11 mouse cellular contexts compared by ENCODE assay signal in the genomic region with DNA sequence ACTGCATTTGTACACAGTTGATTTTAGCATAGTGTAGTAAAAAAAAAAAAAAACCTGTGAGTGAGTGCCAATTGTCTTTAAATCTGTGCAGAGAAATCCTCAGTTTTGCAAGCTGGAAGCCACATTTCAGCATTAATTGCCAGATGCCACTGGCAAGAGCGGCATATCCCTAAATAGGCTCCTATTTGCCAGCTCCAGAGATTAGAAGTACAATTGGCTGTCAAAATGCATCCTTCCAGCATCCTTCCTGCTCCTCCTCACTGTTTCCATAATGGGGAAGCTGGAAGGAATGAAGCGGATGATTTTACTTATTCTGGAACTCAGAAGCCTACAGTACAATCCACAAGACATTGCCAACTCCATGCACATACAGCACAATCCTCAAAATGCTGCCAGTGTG.
DNase-seq lines count a peak whose midpoint lies in the region; ATAC-seq lines count a peak whose summit lies in the region.
"Had no signal": no experiment of that assay in that cellular context is flagged by ENCODE, and none has a peak within 500 bp of the region (broad histone marks: within the 10 kb centered on the region; RNA-seq: fewer than 3 reads in every experiment).

No protein-coding gene starts in this region.

- no peak overlapping the region for H3K9ac ChIP-seq in midbrain, embryonic 16.5 days (ENCODE audit: low read depth, low read length)
- H3K9ac ChIP-seq: embryonic facial prominence, embryonic 12.5 days; hindbrain, embryonic 12.5 days had no signal

- H3K36me3 ChIP-seq in midbrain, embryonic 16.5 days (ENCODE audit: control insufficient read depth, insufficient read depth, low read length), result no peaks in the 10 kb centered on the region
- H3K36me3 ChIP-seq in midbrain, embryonic 10.5 days, result no peaks in the 10 kb centered on the region
- H3K36me3 ChIP-seq: embryonic facial prominence, embryonic 12.5 days; hindbrain, embryonic 12.5 days had no signal

- no peak overlapping the region for H3K4me2 ChIP-seq in midbrain, embryonic 16.5 days (ENCODE audit: low read length)
- H3K4me2 ChIP-seq: embryonic facial prominence, embryonic 12.5 days; hindbrain, embryonic 12.5 days had no signal

- WGBS in midbrain, embryonic 16.5 days, result 68% methylated on average over 2 of the region's 2 CpGs
- WGBS in midbrain, embryonic 10.5 days, result 90% methylated on average over 2 of the region's 2 CpGs

- intact Hi-C loops in heart, postnatal 36 days (cut with DNase I), result no loop called here

- no peak for ATAC-seq in midbrain, embryonic 16.5 days
- no peak for ATAC-seq in CD4-positive, CD25-positive, alpha-beta regulatory T cell, adult 4 months

- H3K4me3 ChIP-seq in midbrain, embryonic 16.5 days (ENCODE audit: low read depth, low read length), result no peak overlapping the region
- no peak overlapping the region for H3K4me3 ChIP-seq in midbrain, embryonic 10.5 days
- H3K4me3 ChIP-seq: embryonic facial prominence, embryonic 12.5 days; hindbrain, embryonic 12.5 days had no signal

- 0 out of 2 replicates have a peak overlapping the region, but pooled peaks have one; percentile 15 for H3K27ac ChIP-seq in midbrain, embryonic 16.5 days (ENCODE audit: low read length)
- no peak overlapping the region for H3K27ac ChIP-seq in midbrain, embryonic 10.5 days (replicated peaks)
- H3K27ac ChIP-seq: embryonic facial prominence, embryonic 12.5 days; hindbrain, embryonic 12.5 days had no signal

- no peaks in the 10 kb centered on the region for H3K9me3 ChIP-seq in midbrain, embryonic 16.5 days (replicated peaks; ENCODE audit: control insufficient read depth, low read length, poor library complexity, severe bottlenecking)
- no peaks in the 10 kb centered on the region for H3K9me3 ChIP-seq in midbrain, embryonic 10.5 days (replicated peaks)
- H3K9me3 ChIP-seq: embryonic facial prominence, embryonic 12.5 days; hindbrain, embryonic 12.5 days had no signal

- no peaks in the 10 kb centered on the region for H3K4me1 ChIP-seq in midbrain, embryonic 16.5 days (ENCODE audit: control insufficient read depth, insufficient read depth, low read length)
- no peaks in the 10 kb centered on the region for H3K4me1 ChIP-seq in midbrain, embryonic 10.5 days
- H3K4me1 ChIP-seq: embryonic facial prominence, embryonic 12.5 days; hindbrain, embryonic 12.5 days had no signal

- H3K27me3 ChIP-seq in midbrain, embryonic 16.5 days (ENCODE audit: control insufficient read depth, insufficient read depth, low read depth, low read length), result no peaks in the 10 kb centered on the region
- H3K27me3 ChIP-seq in midbrain, embryonic 10.5 days (ENCODE audit: low read depth, poor library complexity, severe bottlenecking), result no peaks in the 10 kb centered on the region
- H3K27me3 ChIP-seq: embryonic facial prominence, embryonic 12.5 days; hindbrain, embryonic 12.5 days had no signal

- DNase-seq in midbrain, embryonic 10.5 days (ENCODE audit: low spot score), result no peak
- DNase-seq in frontal cortex, postnatal 36 days (ENCODE audit: low spot score in 2 of 2), result peak; percentile 31 to 68
- peak; percentile 3 to 33 for DNase-seq in left cerebral cortex, adult 18-20 months (ENCODE audit: low spot score in 2 of 2)
- peak; percentile 78 for DNase-seq in telencephalon, adult 2 months (ENCODE audit: low read depth, low spot score)
- DNase-seq in heart, postnatal 36 days, result no peak
- DNase-seq: adrenal gland, postnatal 10 days; cerebellum, adult 11 months had no signal

Comparison
In these comparisons a context has a peak if more than half of its experiments do, and no peak if none do; other contexts are left out.
1. DNase-seq: peak in frontal cortex, postnatal 36 days (2 of 2), left cerebral cortex, adult 18-20 months (2 of 2) and telencephalon, adult 2 months (single experiment); none in midbrain, embryonic 10.5 days (single experiment) and heart, postnatal 36 days (0 of 2).